Mouse (Mus musculus): ENCODE data around the gene Zfp800. TPM values are rescaled to one million over a fixed set of nuclear protein-coding genes. Genes with fewer than 3 reads are reported as not detected.

Gene Zfp800
- total RNA-seq (2023): 46.5 TPM

DNA sequence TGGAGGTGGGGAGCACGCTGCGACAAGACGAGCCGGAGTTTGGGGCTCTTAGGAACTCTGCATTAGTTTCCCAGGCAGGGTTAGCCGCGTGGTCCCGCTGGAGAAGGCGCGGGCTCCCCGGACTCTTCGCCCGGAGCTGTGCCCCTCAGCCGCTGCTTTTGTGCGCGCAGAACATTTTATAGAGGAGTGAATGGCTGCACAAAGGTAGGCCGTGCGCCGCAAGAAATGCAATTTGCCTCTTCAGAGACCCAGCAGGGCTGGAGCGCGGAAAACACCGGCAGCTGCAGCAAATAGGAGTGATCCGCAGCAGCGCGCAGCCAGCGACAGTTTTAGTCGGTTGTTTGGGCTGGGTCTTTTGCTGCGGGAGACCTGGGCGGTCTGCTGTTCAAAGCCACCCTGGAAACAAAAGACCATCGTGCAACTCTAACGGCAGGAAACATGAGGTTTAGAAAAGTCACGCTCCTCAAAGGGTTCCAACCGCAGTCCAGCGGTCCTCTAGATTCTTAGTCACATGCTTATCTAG, at the start of gene Zfp800:
Gene Zfp800, minus strand, starts transcription at position 325 of the 523 bp plus-strand sequence.

DNA sequence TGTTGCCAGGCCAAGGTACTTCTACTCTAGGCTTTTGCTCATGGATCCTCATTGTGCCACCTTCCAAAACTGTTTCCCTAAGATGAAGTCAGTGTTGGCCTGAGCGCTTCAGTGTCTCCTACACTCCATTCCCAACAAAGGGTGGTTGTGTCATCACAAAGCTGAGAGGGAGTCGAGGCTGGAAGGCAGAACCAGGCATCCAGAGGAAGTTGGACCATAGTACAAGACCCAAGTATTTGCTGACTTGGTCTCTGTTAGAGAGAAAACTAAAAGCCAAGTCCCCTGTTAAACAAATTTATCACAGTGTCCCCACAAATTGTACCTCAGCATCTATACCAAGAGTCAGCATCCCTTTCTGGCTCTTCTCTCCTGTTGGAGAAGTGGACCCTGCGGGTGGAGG, 30.5 kb upstream of the Zfp800 start, which contains the start of gene Gcc1:
Gene Gcc1, minus strand, starts transcription at position 101 of the 400 bp plus-strand sequence.

DNA sequence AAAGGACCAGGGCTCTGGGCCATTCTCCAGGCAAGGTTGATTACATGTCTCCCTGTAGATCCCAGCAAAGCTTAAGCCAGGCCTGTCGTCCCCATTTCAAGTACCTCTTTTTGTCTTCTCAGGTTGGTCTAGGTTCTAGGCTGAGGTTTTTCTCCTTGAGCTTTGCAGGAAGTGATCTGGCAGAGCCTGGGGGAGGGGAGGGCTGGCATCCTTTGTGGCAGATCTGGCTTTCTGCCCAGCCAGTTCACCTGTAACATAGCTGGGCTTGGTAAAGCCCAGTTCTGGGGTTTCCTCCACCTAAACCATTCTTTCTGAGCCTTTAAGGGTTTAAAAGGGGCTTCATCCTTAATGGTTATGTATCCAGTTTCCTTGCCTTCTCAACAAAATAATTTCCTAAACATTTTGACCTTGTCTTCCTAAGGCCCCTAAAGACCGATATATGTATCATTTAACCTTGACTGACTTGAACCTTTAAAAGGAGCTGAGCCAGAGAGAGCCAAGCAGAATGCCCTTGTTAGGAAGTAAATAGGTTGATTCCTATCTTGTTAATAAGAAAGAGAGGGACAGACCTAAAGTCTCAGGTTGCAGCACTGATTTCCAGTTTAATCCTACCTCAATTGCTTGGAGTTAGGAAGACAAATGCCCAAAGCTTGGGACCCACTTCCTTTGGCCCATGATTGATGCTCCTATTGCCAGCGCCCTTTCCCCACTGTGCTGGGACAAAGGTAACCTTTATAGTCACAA, 29.5 kb upstream of the Zfp800 start, which contains the start of gene Fscn3:
Gene Fscn3, plus strand, starts transcription at position 694 of the 744 bp plus-strand sequence.

DNA sequence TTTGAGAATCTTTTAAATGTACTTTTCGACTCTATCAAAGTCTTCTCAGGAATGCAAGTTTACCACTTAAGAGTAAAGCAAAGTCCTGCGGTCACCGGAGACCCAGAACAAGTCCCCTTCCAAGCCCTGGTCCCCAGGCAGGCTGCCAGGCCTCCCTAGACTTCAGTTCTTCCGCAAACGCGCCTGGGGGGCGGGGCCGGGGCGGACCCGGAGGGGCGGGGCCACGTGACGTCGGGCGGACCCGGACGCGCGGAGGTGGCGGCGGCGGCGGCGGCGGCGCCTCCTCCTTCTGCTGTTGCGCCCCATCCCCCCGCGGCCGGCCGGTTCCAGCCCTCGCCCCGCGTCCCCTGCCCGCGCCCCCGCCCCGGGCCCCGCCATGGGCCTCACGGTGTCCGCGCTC, 25.5 kb upstream of the Zfp800 start, which contains the start of gene Arf5:
Gene Arf5, plus strand, starts transcription at position 248 of the 400 bp plus-strand sequence.

Other genes with a start within 250 kb of the Zfp800 start
- 179 TPM for gene Arf5, start 25.6 kb upstream of the Zfp800 start, total RNA-seq (2023)
- 0.71 TPM for gene Fscn3, start 29.8 kb upstream of the Zfp800 start, total RNA-seq (2023)
- 23.7 TPM for gene Gcc1, start 30.4 kb upstream of the Zfp800 start, total RNA-seq (2023)
- not detected for gene Pax4, start 51.3 kb upstream of the Zfp800 start, total RNA-seq (2023)
- 120 TPM for gene Snd1, start 77.1 kb upstream of the Zfp800 start, total RNA-seq (2023)

Data from CD4-positive naive resting alpha-beta T cell, adult 57 days (primary cell).